Comparison of ENCODE assay signal across 29 mouse cellular contexts in genomic region chr2:173154962-173155361, GRCm38 (mm10). TPM values are rescaled to one million over a fixed set of nuclear protein-coding genes. Genes with fewer than 3 reads are reported as not detected.
"Had no signal": no experiment of that assay in that cellular context is flagged by ENCODE, and none has a peak within 500 bp of the region (broad histone marks: within the 10 kb centered on the region; RNA-seq: fewer than 3 reads in every experiment).

No protein-coding gene starts in this region.

- H3K9ac ChIP-seq: limb, embryonic 13.5 days; liver, embryonic 12.5 days; liver, embryonic 15.5 days; stomach, embryonic 15.5 days had no signal

- H3K4me2 ChIP-seq: limb, embryonic 13.5 days; liver, embryonic 12.5 days; liver, embryonic 15.5 days; midbrain, embryonic 11.5 days; stomach, embryonic 15.5 days had no signal

- H3K27me3 ChIP-seq: limb, embryonic 13.5 days; liver, embryonic 15.5 days; stomach, embryonic 15.5 days had no signal

- ATAC-seq: hindbrain, postnatal 0 days; inflammation-experienced regulatory T-cells, adult 6 months; liver, embryonic 12.5 days had no signal

- H3K4me1 ChIP-seq: liver, embryonic 12.5 days had no signal

- DNase-seq: kidney, adult 11 months; layer of hippocampus, adult 9-11 months; lung, adult 2 months; lung, postnatal 14 days; lung, postnatal 4 days; midbrain, embryonic 14.5 days; right cerebral cortex, adult 18-20 months; right cerebral cortex, postnatal 14 days; right cerebral cortex, postnatal 4 days; spleen, adult 18-20 months; thymus, postnatal 25 days had no signal

- H3K9me3 ChIP-seq: limb, embryonic 10.5 days; limb, embryonic 13.5 days; liver, embryonic 12.5 days; liver, embryonic 15.5 days; stomach, embryonic 15.5 days had no signal

- H3K27ac ChIP-seq: hindbrain, postnatal 0 days; layer of hippocampus, adult 2 months; limb, embryonic 10.5 days; limb, embryonic 13.5 days; liver, embryonic 12.5 days; liver, embryonic 15.5 days; stomach, embryonic 15.5 days had no signal

- H3K4me3 ChIP-seq: layer of hippocampus, adult 2 months; limb, embryonic 10.5 days; limb, embryonic 13.5 days; liver, embryonic 12.5 days; liver, embryonic 15.5 days; stomach, embryonic 15.5 days had no signal

- H3K36me3 ChIP-seq: limb, embryonic 10.5 days; limb, embryonic 13.5 days; liver, embryonic 12.5 days; liver, embryonic 15.5 days; stomach, embryonic 15.5 days had no signal

RNA-seq across cellular contexts. Expression of gene Pck1, which starts 2.1 kb away (rescaled TPM):
- total RNA-seq: layer of hippocampus, adult 2 months; layer of hippocampus, postnatal 25 days; left cerebral cortex, adult 18-20 months; left cerebral cortex, postnatal 25 days; megakaryocyte progenitor cell, adult 5-6 weeks; megakaryocyte-erythroid progenitor cell, adult 5-6 weeks; midbrain, postnatal 0 days had no signal
- polyA plus RNA-seq: hindbrain, postnatal 0 days; inflammation-experienced regulatory T-cells, adult 6 months; limb, embryonic 10.5 days; limb, embryonic 13.5 days; lung, embryonic 16.5 days; midbrain, embryonic 11.5 days; midbrain, embryonic 14.5 days; neural tube, embryonic 11.5 days had no signal

RNA-seq across cellular contexts. Expression of gene Ctcfl, which starts 35.6 kb away (rescaled TPM):
- total RNA-seq: hindbrain, postnatal 0 days; layer of hippocampus, adult 2 months; layer of hippocampus, postnatal 25 days; left cerebral cortex, adult 18-20 months; megakaryocyte progenitor cell, adult 5-6 weeks; megakaryocyte-erythroid progenitor cell, adult 5-6 weeks; midbrain, postnatal 0 days had no signal
- polyA plus RNA-seq: hindbrain, postnatal 0 days; inflammation-experienced regulatory T-cells, adult 6 months; large intestine, adult 2 months; lung, adult 2 months; midbrain, embryonic 14.5 days; midbrain, postnatal 0 days; neural tube, embryonic 11.5 days had no signal
